Mouse (Mus musculus): ENCODE measurements around the gene Taar7a. TPM values are rescaled to one million over a fixed set of nuclear protein-coding genes. Genes with fewer than 3 reads are reported as not detected.

The Taar7a gene
- polyA plus RNA-seq, 1 experiment, result not detected

GRCm38 (mm10) chr10:24008143-24008542 lies 14.9 kb upstream of the Taar7a start:
- H3ac ChIP-seq (ENCODE audit: control insufficient read depth, insufficient read length), result no peak overlapping the region
- no peaks in the 10 kb centered on the region for H3K27me3 ChIP-seq (ENCODE audit: control insufficient read depth, insufficient read depth, insufficient read length)
- H3K4me3 ChIP-seq, result no peak overlapping the region
- no peak for TF ChIP-seq USF1 (IDR thresholded peaks at IDR 0.05; ENCODE audit: low read depth)
- TF ChIP-seq TCF3 (IDR thresholded peaks at IDR 0.05; ENCODE audit: insufficient read length, low read depth), result no peak
- no peak for TF ChIP-seq POLR2AphosphoS2 (IDR thresholded peaks at IDR 0.05; ENCODE audit: insufficient read length, low read depth)
- no peak for TF ChIP-seq MAX (IDR thresholded peaks at IDR 0.05; ENCODE audit: low read depth)
- TF ChIP-seq E2F4 (IDR thresholded peaks at IDR 0.05; ENCODE audit: insufficient read depth), result no peak
- TF ChIP-seq SRF (IDR thresholded peaks at IDR 0.05; ENCODE audit: control insufficient read depth, insufficient read length, low read depth), result no peak
- TF ChIP-seq CEBPB (IDR thresholded peaks at IDR 0.05; ENCODE audit: insufficient read depth, poor library complexity, severe bottlenecking), result no peak
- no peak for TF ChIP-seq TCF12 (IDR thresholded peaks at IDR 0.05; ENCODE audit: insufficient read depth, poor library complexity, severe bottlenecking)
- no peak for TF ChIP-seq MYOD1 (IDR thresholded peaks at IDR 0.05; ENCODE audit: control insufficient read depth in 1 of 3, insufficient read length in 2 of 3, low read depth in 2 of 3)
- TF ChIP-seq REST (IDR thresholded peaks at IDR 0.05; ENCODE audit: insufficient read depth, insufficient read length), result no peak
- no peak for TF ChIP-seq MYOG (IDR thresholded peaks at IDR 0.05; ENCODE audit: control insufficient read depth in 1 of 3, insufficient read depth in 1 of 3, insufficient read length in 2 of 3, low read depth in 2 of 3)
- no peak for TF ChIP-seq POLR2A (IDR thresholded peaks at IDR 0.05; ENCODE audit: insufficient read length, low read depth)
- H3K36me3 ChIP-seq (ENCODE audit: control insufficient read depth, insufficient read depth), result no peaks in the 10 kb centered on the region
- no peaks in the 10 kb centered on the region for H3K79me2 ChIP-seq (ENCODE audit: control insufficient read depth, insufficient read depth)
- H3K4me2 ChIP-seq (ENCODE audit: low read depth), result no peak overlapping the region

- Histone ChIP-seq H3K36me3 (ENCODE audit: control insufficient read depth, insufficient read depth) (no peaks in the 10 kb centered on the region), H3K79me2 (ENCODE audit: control insufficient read depth, insufficient read depth) (no peaks in the 10 kb centered on the region), H3ac (ENCODE audit: control insufficient read depth, insufficient read length) (no peak overlapping the region), H3K4me2 (ENCODE audit: low read depth) (no peak overlapping the region), H3K4me3 (no peak overlapping the region), H3K27me3 (ENCODE audit: control insufficient read depth, insufficient read depth, insufficient read length) (no peaks in the 10 kb centered on the region)
- TF ChIP-seq POLR2AphosphoS2 (IDR thresholded peaks at IDR 0.05; ENCODE audit: insufficient read length, low read depth), result no peak
- no peak for TF ChIP-seq MYOG (IDR thresholded peaks at IDR 0.05; ENCODE audit: control insufficient read depth in 1 of 3, insufficient read depth in 1 of 3, insufficient read length in 2 of 3, low read depth in 2 of 3)
- TF ChIP-seq REST (IDR thresholded peaks at IDR 0.05; ENCODE audit: insufficient read depth, insufficient read length), result no peak
- no peak for TF ChIP-seq TCF3 (IDR thresholded peaks at IDR 0.05; ENCODE audit: insufficient read length, low read depth)
- TF ChIP-seq POLR2A (IDR thresholded peaks at IDR 0.05; ENCODE audit: insufficient read length, low read depth), result no peak
- no peak for TF ChIP-seq TCF12 (IDR thresholded peaks at IDR 0.05; ENCODE audit: insufficient read depth, poor library complexity, severe bottlenecking)
- no peak for TF ChIP-seq MAX (IDR thresholded peaks at IDR 0.05; ENCODE audit: low read depth)
- TF ChIP-seq E2F4 (IDR thresholded peaks at IDR 0.05; ENCODE audit: insufficient read depth), result no peak
- no peak for TF ChIP-seq MYOD1 (IDR thresholded peaks at IDR 0.05; ENCODE audit: control insufficient read depth in 1 of 3, insufficient read length in 2 of 3, low read depth in 2 of 3)
Measured at GRCm38 (mm10) chr10:24007034-24007433, 13.8 kb upstream of the Taar7a start.

GRCm38 (mm10) chr10:24006442-24006841 lies 13.2 kb upstream of the Taar7a start:
- Histone ChIP-seq H3K36me3 (ENCODE audit: control insufficient read depth, insufficient read depth) (no peaks in the 10 kb centered on the region), H3K27me3 (ENCODE audit: control insufficient read depth, insufficient read depth, insufficient read length) (no peaks in the 10 kb centered on the region), H3ac (ENCODE audit: control insufficient read depth, insufficient read length) (no peak overlapping the region), H3K4me2 (ENCODE audit: low read depth) (no peak overlapping the region), H3K4me3 (no peak overlapping the region), H3K79me2 (ENCODE audit: control insufficient read depth, insufficient read depth) (no peaks in the 10 kb centered on the region)
- TF ChIP-seq MYOG (IDR thresholded peaks at IDR 0.05; ENCODE audit: control insufficient read depth in 1 of 3, insufficient read depth in 1 of 3, insufficient read length in 2 of 3, low read depth in 2 of 3), result no peak
- no peak for TF ChIP-seq MYOD1 (IDR thresholded peaks at IDR 0.05; ENCODE audit: control insufficient read depth in 1 of 3, insufficient read length in 2 of 3, low read depth in 2 of 3)
- no peak for TF ChIP-seq REST (IDR thresholded peaks at IDR 0.05; ENCODE audit: insufficient read depth, insufficient read length)
- TF ChIP-seq MAX (IDR thresholded peaks at IDR 0.05; ENCODE audit: low read depth), result no peak
- no peak for TF ChIP-seq CEBPB (IDR thresholded peaks at IDR 0.05; ENCODE audit: insufficient read depth, poor library complexity, severe bottlenecking)
- no peak for TF ChIP-seq POLR2AphosphoS2 (IDR thresholded peaks at IDR 0.05; ENCODE audit: insufficient read length, low read depth)

- H3K4me3 ChIP-seq, result no peak within 1 kb of the TSS
- H3K27me3 ChIP-seq (ENCODE audit: control insufficient read depth, insufficient read depth, insufficient read length), result no peaks in the 10 kb centered on the region
- H3K79me2 ChIP-seq (ENCODE audit: control insufficient read depth, insufficient read depth), result no peaks in the 10 kb centered on the region
- TF ChIP-seq CEBPB (IDR thresholded peaks at IDR 0.05; ENCODE audit: insufficient read depth, poor library complexity, severe bottlenecking) (no peak), POLR2AphosphoS2 (IDR thresholded peaks at IDR 0.05; ENCODE audit: insufficient read length, low read depth) (no peak), SRF (IDR thresholded peaks at IDR 0.05; ENCODE audit: control insufficient read depth, insufficient read length, low read depth) (no peak), MAX (IDR thresholded peaks at IDR 0.05; ENCODE audit: low read depth) (no peak), TCF3 (IDR thresholded peaks at IDR 0.05; ENCODE audit: insufficient read length, low read depth) (no peak), MYOG (IDR thresholded peaks at IDR 0.05; ENCODE audit: control insufficient read depth in 1 of 3, insufficient read depth in 1 of 3, insufficient read length in 2 of 3, low read depth in 2 of 3) (no peak), MYOD1 (IDR thresholded peaks at IDR 0.05; ENCODE audit: control insufficient read depth in 1 of 3, insufficient read length in 2 of 3, low read depth in 2 of 3) (no peak), POLR2A (IDR thresholded peaks at IDR 0.05; ENCODE audit: insufficient read length, low read depth) (no peak), REST (IDR thresholded peaks at IDR 0.05; ENCODE audit: insufficient read depth, insufficient read length) (no peak), USF1 (IDR thresholded peaks at IDR 0.05; ENCODE audit: low read depth) (no peak), TCF12 (IDR thresholded peaks at IDR 0.05; ENCODE audit: insufficient read depth, poor library complexity, severe bottlenecking) (no peak), E2F4 (IDR thresholded peaks at IDR 0.05; ENCODE audit: insufficient read depth) (no peak)
- H3ac ChIP-seq (ENCODE audit: control insufficient read depth, insufficient read length), result no peak within 1 kb of the TSS
- H3K4me2 ChIP-seq (ENCODE audit: low read depth), result no peak within 1 kb of the TSS
- no peaks in the 10 kb centered on the region for H3K36me3 ChIP-seq (ENCODE audit: control insufficient read depth, insufficient read depth)
Measured at GRCm38 (mm10) chr10:23999639-24000038, 6.4 kb upstream of the Taar7a start, which contains the start of gene Taar7b. Gene Taar7b, plus strand, starts transcription at chr10:23999939.

- no peak for TF ChIP-seq SRF (IDR thresholded peaks at IDR 0.05; ENCODE audit: control insufficient read depth, insufficient read length, low read depth)
- H3K36me3 ChIP-seq (ENCODE audit: control insufficient read depth, insufficient read depth), result no peaks in the 10 kb centered on the region
- no peak overlapping the region for H3K4me3 ChIP-seq
- no peak overlapping the region for H3ac ChIP-seq (ENCODE audit: control insufficient read depth, insufficient read length)
- H3K4me2 ChIP-seq (ENCODE audit: low read depth), result no peak overlapping the region
- peaks cover 5% of the 10 kb centered on the region for H3K27me3 ChIP-seq (ENCODE audit: control insufficient read depth, insufficient read depth, insufficient read length)
- H3K79me2 ChIP-seq (ENCODE audit: control insufficient read depth, insufficient read depth), result no peaks in the 10 kb centered on the region
Measured at GRCm38 (mm10) chr10:23986419-23986818, 6.9 kb downstream of the Taar7a start.

Measured in myocyte (in vitro differentiated cells).